Mouse (Mus musculus): ENCODE measurements around the gene Lix1l. TPM values are rescaled to one million over a fixed set of nuclear protein-coding genes. Genes with fewer than 3 reads are reported as not detected.
A peak's percentile ranks its signal among the peaks of the same experiment; 100 is the strongest.
"Not testable (repeated sequence)": the region's sequence is repeated elsewhere in the genome, so short reads cannot be mapped to it uniquely, and the experiment has no call there.

Gene Lix1l
- total RNA-seq, 2 experiments from 2014 or later = 18.6 to 21.5 TPM

DNA sequence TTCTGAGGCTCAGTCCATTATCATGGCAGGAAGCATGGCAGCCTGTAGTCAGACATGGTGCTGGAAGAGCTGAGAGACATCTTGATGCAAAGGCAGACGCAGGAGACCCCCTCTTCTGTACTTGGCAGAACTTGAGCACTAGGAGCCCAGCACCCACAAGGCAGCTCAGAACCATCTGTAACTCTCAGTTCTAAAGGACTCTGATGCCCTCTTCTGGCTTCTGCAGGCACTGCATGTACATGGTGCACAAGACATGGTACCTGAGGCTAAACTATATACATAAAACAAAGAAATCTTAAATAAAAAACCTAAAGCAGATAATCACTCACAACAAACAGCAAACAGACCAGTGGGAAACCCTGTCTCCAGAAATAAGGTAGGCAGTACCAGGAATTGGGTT lies 38.3 kb downstream of the Lix1l start:
- Histone ChIP-seq H3K27ac (no peak overlapping the region), H3K4me3 (no peak overlapping the region)
- intact Hi-C loops (cut with DNase I) = loop anchor here (2.0 kb wide), 1 partner anchor 58 kb away; no protein-coding TSS in a partner anchor
- DNase-seq (ENCODE audit: extremely low spot score in 1 of 2, low spot score in 2 of 2) = peak; percentile 42 to 60
- peak; percentile 72 for TF ChIP-seq CTCF (IDR thresholded peaks at IDR 0.05)

DNA sequence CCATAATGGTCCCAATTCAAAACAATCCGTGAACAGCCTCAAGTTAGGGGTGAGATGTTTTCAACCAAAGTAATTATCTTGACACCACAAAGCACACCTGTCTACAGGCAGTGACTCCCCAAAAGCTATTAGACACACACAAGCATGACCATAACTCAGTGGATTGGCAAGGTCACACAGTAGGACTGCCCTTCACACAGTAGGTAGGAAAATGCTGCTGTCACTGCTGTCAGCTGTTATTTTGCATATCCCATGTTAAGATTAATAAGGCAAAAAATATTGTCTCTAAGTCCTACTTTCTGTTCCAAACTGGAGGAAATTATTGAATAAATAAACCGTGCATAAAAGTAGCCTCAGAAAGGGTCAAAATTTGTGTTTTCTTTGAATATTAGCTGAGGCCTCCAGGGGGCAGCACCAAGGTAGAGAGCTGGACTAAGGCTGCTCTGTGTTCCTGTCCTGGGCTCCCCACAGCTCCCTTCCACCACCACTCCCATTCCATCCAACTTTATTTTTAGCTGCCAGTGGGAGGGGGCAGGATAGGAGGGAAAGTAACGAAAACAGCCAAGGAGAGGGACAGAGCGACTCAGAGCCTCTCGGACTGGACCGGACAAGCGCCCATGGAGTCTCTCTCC lies 44.2 kb downstream of the Lix1l start, which contains the start of gene Itga10:
Itga10 (plus strand) TSS at position 567 of the 632 bp plus-strand sequence.
- Histone ChIP-seq H3K27ac (no peak within 1 kb of the TSS), H3K4me3 (no peak within 1 kb of the TSS)
- intact Hi-C loops (cut with DNase I) = loop anchor here (2.0 kb wide), 1 partner anchor 16 kb away; no protein-coding TSS in a partner anchor
- TF ChIP-seq CTCF (IDR thresholded peaks at IDR 0.05) = peak; percentile 70
- DNase-seq (ENCODE audit: extremely low spot score in 1 of 2, low spot score in 2 of 2) = no peak

DNA sequence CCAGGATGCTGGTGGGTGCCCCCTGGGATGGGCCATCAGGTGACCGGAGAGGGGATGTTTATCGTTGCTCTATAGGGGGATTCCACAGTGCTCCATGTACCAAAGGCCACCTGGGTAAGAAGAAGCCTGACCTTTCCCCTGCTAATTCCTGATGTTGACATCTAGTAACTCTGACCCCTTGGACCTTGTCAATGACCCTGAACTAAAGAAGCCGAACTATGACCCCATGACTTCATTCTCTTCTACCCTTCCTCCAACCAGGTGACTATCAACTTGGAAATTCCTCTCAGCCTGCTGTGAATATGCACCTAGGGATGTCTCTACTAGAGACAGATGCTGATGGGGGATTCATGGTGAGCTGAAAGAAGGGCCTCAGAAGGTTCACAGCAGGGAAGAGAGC lies 46.4 kb downstream of the Lix1l start:
- no peak for DNase-seq (ENCODE audit: extremely low spot score in 1 of 2, low spot score in 2 of 2)
- intact Hi-C loops (cut with DNase I) = no loop called here
- no peak for TF ChIP-seq CTCF (IDR thresholded peaks at IDR 0.05)
- H3K4me3 ChIP-seq = no peak overlapping the region
- H3K27ac ChIP-seq = no peak overlapping the region

DNA sequence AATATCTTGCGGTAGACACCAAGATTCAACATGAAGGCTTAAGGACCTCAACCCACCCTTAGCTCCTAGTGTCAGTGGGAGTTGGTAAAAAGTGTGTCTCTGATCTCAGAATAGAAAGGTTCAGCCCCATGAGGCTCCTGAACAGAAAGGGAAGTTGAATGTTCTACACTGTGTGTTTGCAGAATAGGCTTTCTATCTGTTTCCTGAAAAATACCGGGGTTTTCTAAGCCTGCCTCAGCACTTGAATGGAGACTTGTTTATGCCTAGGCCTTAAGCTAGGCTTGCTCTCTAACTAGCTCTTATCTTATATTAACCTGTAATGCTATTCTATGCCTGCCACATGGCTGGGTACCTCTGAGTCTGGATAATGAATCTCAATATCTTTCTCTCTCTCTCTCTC lies 60.0 kb downstream of the Lix1l start:
- no peak for DNase-seq (ENCODE audit: extremely low spot score in 1 of 2, low spot score in 2 of 2)
- H3K4me3 ChIP-seq = no peak overlapping the region
- intact Hi-C loops (cut with DNase I) = loop anchor here (2.0 kb wide), 1 partner anchor 16 kb away; the partner anchor contains the start of gene Itga10
- no peak for TF ChIP-seq CTCF (IDR thresholded peaks at IDR 0.05)
- H3K27ac ChIP-seq = no peak overlapping the region

DNA sequence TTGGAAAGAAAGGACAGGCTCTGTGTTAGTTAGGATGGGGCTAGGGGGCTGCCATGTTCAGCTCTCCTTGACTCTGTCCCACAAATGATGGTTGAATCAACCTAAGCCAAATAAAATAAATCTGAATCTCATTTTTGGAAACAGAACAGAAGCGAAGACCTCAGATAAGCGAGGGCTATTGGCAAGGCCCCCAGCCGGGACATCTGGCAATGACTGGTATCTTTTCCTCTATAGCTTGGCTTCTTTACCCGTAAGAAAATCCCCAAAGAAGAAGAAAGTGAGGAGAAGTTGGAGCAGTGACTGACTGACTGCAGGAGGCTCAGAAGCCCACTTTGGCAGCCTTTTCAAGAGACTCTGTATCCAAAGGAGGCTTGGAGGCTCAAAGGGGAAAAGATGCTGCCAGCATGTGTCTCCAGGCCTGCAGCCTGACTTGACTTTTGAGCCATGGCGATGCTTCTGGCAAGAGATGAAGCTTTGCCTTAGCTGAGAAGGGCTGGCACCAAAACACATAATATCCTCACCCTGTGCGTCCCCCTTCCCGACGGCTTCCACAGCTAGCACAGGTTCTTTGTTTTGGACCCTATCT lies 61.9 kb downstream of the Lix1l start:
- no peak overlapping the region; the same call in 1 of the 2 replicates for H3K27ac ChIP-seq
- DNase-seq (ENCODE audit: extremely low spot score in 1 of 2, low spot score in 2 of 2) = no peak
- intact Hi-C loops (cut with DNase I) = no loop called here
- TF ChIP-seq CTCF (IDR thresholded peaks at IDR 0.05) = no peak
- H3K4me3 ChIP-seq = no peak overlapping the region

DNA sequence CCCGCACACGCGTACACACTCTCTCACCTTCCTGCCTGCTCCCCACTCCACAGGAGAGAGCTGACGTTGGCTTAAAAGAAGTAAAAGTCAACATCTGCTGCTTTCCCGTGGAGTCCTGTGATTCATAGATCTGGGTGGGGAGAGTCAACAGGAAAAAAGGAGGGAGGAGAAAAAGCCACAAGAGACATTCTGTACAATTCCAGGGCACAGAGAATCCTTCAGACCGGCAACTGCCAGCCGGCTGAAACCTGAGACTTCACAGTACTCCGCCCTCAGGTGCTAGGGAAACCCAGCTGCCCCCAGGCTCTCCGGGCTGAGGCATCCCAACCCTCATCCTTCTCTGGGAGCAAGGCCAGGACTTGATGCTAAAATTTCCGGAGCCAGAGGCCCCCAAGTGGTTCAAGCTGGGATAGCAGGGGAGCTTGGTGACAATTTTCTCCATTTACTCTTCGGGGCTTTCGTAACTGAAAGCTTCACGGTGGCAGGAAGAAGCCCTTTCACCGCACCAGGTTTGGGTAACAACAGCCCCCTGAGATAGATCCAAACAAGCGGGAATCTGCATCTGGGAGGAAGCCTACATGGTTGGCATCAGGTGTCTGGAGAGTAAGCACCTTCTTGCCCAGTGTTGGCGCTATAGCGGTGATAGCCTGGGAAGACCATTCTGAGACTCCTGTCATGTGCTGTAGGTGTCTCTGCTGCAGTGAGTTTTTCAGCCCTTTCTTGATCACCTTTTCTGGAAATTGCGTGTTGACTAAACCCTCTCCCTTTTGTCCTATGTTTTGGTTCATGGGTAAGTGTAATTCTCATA lies 62.7 kb downstream of the Lix1l start:
- intact Hi-C loops (cut with DNase I) = no loop called here
- peak; percentile 87 for TF ChIP-seq CTCF (IDR thresholded peaks at IDR 0.05)

DNA sequence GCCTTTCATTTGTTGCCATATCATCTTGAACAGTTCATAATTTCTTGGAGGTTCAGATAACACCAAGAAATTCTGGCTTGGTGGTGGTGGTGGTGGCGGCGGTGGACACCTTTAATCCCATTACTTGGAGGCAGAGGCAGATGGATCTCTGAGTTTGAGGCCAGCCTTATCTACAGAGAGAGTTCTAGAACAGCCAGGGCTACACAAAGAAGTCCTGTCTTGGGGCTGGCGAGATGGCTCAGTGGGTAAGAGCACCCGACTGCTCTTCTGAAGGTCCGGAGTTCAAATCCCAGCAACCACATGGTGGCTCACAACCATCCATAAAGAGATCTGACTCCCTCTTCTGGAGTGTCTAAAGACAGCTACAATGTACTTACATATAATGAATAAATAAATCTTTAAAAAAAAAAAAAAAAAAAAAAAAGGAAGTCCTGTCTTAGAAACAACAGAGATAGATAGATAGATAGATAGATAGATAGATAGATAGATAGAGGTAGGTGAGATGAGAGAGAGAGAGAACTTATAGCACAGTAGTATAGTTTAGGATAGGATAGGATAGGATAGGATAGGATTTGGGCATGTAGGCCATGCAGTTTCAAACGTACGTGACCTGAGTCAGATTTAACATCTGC lies 64.9 kb downstream of the Lix1l start:
- H3K4me3 ChIP-seq; intact Hi-C loops (cut with DNase I); DNase-seq (ENCODE audit: extremely low spot score in 1 of 2, low spot score in 2 of 2); H3K27ac ChIP-seq: not testable (repeated sequence)

More for the DNA sequence above, 62.7 kb downstream of the Lix1l start:
- H3K27ac ChIP-seq = peak overlapping the region; percentile 34; the same call in 1 of the 2 replicates
- peak; percentile 82 to 89 for DNase-seq (ENCODE audit: extremely low spot score in 1 of 2, low spot score in 2 of 2)
- peak overlapping the region; percentile 39 for H3K4me3 ChIP-seq

DNA sequence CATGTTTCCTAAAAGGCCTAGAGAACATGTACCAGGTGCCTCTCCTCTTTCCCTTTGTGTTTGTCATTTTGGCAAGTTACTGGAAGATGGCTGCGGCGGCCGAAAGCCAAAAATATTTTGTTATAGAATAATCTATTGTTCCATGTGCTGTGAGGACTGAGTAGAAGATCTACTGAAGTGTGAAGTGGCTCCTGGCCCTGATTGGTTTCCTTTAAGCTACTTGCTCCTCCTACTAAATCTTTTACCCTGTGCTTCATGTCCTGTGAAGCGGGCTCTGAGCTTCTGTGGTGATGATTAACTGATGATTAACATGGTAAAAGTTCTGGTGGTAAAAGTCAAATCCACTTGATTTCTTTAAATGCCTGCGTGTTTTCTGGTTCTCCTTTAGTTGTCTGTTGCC lies 66.0 kb downstream of the Lix1l start:
- intact Hi-C loops (cut with DNase I) = no loop called here
- TF ChIP-seq CTCF (IDR thresholded peaks at IDR 0.05) = no peak
- no peak for DNase-seq (ENCODE audit: extremely low spot score in 1 of 2, low spot score in 2 of 2)
- Histone ChIP-seq H3K4me3 (no peak overlapping the region), H3K27ac (no peak overlapping the region)

DNA sequence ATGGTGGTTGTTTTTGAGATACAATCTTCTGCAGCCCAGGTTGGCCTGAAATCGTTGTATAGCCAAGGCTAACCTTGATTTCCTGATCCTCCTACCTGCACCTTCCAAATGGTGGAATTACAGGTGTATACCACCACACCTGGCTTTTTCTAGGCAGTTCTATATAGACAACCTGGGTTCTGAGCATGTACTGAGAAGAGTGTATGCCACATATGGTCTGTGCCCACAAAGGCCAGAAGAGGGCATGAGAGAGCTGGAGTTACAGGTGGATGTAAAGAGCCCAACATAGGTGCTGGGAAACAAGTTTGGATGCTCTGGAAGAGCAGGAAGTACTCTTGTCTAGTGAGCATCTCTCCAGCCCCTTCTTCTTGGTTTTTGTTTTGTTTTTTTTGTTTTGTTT lies 66.4 kb downstream of the Lix1l start:
- Histone ChIP-seq H3K4me3 (no peak overlapping the region), H3K27ac (no peak overlapping the region)
- intact Hi-C loops (cut with DNase I) = no loop called here
- peak; percentile 37 for TF ChIP-seq CTCF (IDR thresholded peaks at IDR 0.05)
- DNase-seq (ENCODE audit: extremely low spot score in 1 of 2, low spot score in 2 of 2) = no peak

DNA sequence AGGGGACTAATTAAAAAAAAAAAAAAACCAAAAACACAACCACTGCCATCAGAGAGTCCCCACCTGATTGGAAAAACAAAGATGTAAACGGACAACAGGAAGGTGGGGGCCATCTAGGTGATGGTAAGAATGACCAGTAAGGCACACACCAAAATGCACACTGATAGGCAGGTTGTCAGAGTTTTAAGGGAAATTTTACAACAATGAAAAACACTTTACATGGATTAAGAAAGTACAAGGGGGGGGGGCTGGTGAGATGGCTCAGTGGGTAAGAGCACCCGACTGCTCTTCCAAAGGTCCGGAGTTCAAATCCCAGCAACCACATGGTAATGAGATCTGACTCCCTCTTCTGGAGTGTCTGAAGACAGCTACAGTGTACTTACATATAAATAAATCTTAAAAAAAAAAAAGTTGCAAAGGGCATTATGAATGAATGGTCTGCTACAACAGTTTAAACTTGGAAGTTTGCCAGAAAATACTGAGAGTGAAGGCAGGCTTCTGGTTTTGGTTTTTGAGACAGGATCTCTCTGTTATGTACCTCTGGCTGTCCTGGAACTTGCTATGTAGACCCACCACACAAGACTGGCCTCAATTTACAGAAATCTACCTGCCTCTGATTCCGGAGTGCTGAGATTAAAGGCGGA lies 67.6 kb downstream of the Lix1l start:
- intact Hi-C loops (cut with DNase I) = no loop called here
- DNase-seq (ENCODE audit: extremely low spot score in 1 of 2, low spot score in 2 of 2) = no peak
- H3K27ac ChIP-seq = no peak overlapping the region
- TF ChIP-seq CTCF (IDR thresholded peaks at IDR 0.05) = no peak
- no peak overlapping the region for H3K4me3 ChIP-seq
